Mouse (Mus musculus): ENCODE measurements at regions not wholly inside any gene's neighbourhood (a gene's known extent, or its start where the extent isn't known, plus 50 kb on each side); places are given as distances from the start of the nearest gene placed in this dataset.

GRCm38 (mm10) chr13:110683259-110684041 lies 288.6 kb downstream of the Plk2 start:
- TF ChIP-seq CTCF (conservative IDR thresholded peaks at IDR 0.05; ENCODE audit: insufficient read depth, insufficient read length, low read depth, low read length) (no peak), POLR2A (IDR thresholded peaks at IDR 0.05; ENCODE audit: low read depth, low read length) (no peak)

All from kidney, adult 2 months (tissue).